Mouse (Mus musculus): ENCODE data around the gene Slc51a.

DNA sequence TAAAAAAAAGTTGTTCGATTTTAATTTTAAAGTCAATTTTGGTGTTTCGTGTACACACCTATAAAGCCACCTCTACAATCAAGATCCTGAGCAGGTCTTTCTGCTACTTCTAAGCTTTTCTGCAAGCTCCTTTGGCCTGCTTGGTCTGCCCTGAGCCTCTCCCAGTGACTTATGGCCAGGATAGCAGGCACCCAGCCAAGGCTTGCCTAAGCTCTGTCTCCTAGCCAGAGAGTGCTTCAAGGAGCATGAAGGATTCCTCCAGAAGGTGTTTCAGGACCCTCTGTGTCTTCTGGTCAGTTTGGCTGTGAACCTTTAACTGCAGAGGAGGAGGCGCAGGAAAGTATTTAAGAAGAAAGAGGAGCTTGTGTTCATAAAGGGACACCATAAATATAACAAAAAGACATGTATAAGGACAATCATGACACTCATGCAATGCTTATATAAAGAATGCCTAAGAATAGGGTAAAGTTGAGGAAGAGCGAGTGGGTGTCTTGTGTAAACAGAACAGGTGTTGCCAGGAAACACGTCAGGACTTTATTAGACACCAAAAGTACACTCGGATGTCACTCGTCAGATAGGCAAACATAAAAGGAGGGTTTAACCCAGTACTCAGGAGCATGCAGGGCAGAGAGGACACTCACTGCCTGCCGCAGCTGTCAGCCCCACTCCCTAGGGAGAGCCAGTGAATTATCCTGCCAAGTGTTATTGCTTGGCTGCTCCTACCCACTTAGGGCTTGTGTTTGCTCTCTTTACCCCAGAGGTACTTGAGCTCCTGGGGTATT lies 36.0 kb upstream of the Slc51a start:
- TF ChIP-seq CTCF (IDR thresholded peaks at IDR 0.05; ENCODE audit: low read depth, low read length) (no peak), POLR2A (IDR thresholded peaks at IDR 0.05; ENCODE audit: insufficient read depth, low read length) (no peak)

Measured in ES-Bruce4 (cell line).